Mouse (Mus musculus): ENCODE data around the gene Gm45337. TPM values are rescaled to one million over a fixed set of nuclear protein-coding genes. Genes with fewer than 3 reads are reported as not detected.
A peak's percentile ranks its signal among the peaks of the same experiment; 100 is the strongest.
"Not testable (repeated sequence)": the region's sequence is repeated elsewhere in the genome, so short reads cannot be mapped to it uniquely, and the experiment has no call there.

Gm45337 gene
- not detected for polyA plus RNA-seq (2017; shearing (Covaris generic))

- ATAC-seq: no peak
These were observed at the start of gene Gm45337 for GRCm38 (mm10) chr7:142144507-142144906. Gene Gm45337, minus strand, starts transcription at chr7:142144607.

- no peak for ATAC-seq
These were observed 45.9 kb upstream of the Gm45337 start, which contains the start of gene Gm10153 for GRCm38 (mm10) chr7:142190289-142190688. Gene Gm10153, minus strand, starts transcription at chr7:142190389.

DNA sequence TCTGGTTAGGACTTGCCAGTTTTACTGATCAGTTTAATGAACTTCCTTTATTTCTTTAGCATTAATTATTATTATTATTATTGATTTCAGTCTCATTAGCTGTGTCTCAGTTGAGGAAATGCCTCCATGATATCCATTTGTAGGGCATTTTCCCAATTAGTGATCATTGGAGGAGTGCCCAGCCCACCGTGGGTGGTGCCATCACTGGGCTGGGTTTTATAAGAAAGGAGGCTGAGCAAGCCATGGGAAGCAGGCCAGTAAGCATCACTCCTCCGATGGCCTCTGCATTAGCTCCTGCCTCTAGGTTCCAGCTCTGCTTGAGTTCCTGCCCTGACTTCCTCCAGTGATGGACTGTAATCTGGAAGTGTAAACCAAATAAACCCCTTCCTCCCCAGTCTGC, 43.7 kb upstream of the Gm45337 start:
- no peak for ATAC-seq

- ATAC-seq: no peak
These were observed 36.6 kb upstream of the Gm45337 start for GRCm38 (mm10) chr7:142181021-142181420.

DNA sequence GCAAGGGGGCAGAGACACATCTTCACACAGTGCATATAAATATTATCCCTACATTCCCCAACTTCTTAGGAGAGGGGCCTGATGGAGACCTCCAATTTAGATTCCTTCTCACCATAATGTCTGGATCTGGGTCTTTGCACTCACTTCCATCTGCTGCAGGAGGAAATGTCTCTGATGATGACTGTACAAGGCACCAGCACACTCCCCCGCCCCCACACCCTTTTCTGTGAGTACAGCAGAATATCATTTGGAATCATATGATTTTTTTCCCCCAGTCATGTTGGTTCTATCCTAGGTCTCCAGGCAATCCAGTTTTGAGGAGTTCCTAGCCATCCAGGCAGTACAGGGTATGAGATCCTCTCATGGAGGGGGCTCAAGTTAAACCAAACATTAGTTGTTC, 34.3 kb upstream of the Gm45337 start:
- ATAC-seq: no peak

DNA sequence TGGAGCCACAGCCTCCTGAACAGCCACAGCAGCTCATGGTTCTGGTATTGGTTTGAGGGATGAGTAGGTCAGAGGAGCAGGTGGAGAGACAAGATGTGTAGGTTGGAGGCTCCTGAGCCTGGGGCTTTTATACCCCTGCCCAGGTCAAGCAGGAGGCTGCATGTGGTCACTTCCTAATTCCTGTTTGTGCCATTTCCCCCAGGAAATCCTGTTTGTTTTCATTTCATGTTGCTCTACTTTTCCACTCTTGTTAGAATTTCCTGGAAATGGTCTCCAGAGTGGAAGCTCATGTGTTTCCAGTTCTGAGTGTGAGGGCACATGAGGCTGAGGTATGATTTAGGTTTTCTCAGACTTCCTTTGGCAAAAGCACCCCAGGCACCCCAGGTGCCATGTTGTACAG, 31.5 kb upstream of the Gm45337 start, which contains the start of gene Krtap5-2:
Gene Krtap5-2, minus strand, starts transcription at position 101 of the 400 bp plus-strand sequence.
- not testable (repeated sequence) for ATAC-seq

- ATAC-seq: no peak
These were observed 25.4 kb upstream of the Gm45337 start for GRCm38 (mm10) chr7:142169836-142170235.

DNA sequence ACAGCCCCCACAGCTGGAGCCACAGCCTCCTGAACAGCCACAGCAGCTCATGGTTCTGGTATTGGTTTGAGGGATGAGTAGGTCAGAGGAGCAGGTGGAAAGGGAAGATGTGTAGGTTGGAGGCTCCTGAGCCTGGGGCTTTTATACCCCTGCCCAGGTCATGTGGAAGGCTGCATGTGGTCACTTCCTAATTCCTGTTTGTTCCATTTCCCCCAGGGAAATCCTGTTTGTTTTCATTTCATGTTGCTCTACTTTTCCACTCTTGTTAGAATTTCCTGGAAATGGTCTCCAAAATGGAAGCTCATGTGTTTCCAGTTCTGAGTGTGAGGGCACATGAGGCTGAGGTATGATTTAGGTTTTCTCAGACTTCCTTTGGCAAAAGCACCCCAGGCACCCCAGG, 21.2 kb upstream of the Gm45337 start, which contains the start of gene Gm4553:
Gene Gm4553, minus strand, starts transcription at position 101 of the 400 bp plus-strand sequence.
- not testable (repeated sequence) for ATAC-seq

GRCm38 (mm10) chr7:142159366-142159765, 15.0 kb upstream of the Gm45337 start:
- no peak for ATAC-seq

DNA sequence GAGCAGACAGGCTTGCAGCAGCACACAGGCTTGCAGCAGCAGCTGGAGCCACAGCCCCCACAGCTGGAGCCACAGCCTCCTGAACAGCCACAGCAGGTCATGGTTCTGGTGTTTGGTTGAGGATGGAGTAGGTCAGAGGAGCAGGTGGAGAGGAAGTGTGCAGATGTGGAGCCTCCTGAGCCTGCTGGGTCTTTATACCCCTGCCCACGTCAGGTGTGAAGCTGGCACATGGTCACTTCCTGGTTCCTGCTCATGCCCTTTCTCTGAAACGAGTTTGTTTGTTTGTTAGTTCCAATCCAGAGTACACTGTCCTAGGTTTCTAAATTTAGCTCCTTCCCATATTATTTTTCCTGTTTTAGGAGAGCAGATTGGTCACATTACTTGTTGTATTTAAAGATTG, 12.6 kb upstream of the Gm45337 start, which contains the start of gene Gm29735:
Gene Gm29735, minus strand, starts transcription at position 101 of the 400 bp plus-strand sequence.
- ATAC-seq: not testable (repeated sequence)

- no peak for ATAC-seq
These were observed 10.9 kb upstream of the Gm45337 start for GRCm38 (mm10) chr7:142155308-142155707.

DNA sequence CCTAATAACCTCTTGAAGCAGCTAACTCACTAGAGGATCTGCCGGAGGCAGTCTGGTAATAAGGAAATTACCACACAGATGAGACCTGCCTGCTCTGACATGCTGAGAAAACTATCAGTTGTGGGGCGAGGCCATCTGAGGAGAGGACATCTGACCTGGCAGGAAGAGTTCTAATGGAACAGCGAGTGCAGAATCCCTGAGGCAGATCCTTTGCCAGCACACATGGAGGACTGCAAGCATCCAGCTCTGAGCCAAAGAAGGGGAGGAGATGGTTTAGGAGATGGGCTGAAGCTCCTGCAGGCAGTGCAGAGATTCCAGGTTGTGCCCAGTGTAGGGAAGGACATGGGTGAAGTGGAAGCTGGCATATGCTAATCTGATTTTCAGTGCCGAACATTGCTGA, 7.8 kb upstream of the Gm45337 start:
- no peak for ATAC-seq

DNA sequence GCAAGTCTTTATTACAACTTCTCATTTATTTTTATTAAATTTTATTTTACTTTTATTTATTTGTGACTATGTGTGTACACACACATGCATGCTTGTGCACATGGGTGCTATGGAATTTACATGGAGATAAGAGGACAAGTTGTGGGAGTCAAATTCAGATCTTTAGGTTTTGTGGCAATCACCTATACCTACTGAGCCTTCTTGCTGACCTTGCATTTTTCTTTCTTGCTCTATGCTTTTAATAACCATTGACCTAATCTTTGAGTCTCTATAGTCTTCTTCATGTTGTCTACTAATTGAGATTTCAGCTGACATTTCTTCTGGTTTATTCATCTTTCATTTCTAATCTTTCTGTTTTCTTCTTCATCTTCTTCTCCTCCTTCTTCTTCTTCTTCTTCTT, 4.2 kb upstream of the Gm45337 start:
- no peak for ATAC-seq

DNA sequence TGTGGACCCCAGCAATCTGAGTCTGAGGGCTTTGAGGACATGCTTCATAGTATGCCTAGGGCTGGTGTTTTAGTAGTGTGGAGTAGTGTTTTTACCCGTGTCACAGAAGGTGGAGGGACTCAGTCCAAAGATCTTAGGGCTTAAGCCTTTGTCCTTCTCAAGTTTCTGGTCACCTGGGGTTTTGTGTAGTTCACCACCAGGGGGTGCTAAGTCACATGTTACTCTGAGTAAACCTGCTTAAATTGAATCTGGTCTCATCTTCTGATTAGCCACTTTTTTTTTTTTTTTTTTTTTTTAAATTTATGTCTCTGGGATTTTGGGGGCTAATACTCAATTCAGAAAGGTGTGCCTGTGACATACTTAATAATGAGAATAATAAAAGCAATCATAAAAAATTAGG, 1.6 kb upstream of the Gm45337 start:
- peak; percentile 45 for ATAC-seq

DNA sequence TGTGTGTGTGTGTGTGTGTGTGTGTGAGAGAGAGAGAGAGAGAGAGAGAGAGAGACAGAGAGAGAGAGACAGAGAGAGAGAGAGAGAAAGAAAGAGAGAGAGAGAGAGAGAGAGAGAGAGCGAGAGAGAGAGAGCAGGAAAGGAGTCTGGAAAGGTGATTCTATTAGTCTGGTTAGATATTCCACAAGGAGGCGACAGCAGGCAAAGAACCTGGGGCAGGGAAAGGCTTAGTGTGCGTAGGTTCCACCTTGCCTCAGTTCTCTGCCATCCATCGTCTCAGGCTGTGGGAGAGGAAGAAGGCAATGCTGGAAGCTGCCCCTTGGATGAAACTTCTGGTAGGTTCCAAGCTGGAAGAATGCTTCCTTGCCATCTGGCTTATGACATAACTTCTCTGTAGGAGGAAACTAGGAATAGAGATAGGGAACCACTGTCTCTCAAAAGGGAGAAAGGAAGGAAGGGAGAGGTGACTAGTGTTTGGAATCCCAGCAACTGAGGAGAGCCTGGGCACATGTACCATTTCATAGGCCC, 1.1 kb upstream of the Gm45337 start:
- no peak for ATAC-seq

GRCm38 (mm10) chr7:142143506-142144010, 849 bp downstream of the Gm45337 start:
- not testable (repeated sequence) for ATAC-seq

GRCm38 (mm10) chr7:142140696-142141095, 3.7 kb downstream of the Gm45337 start:
- no peak for ATAC-seq

GRCm38 (mm10) chr7:142135934-142136333, 8.5 kb downstream of the Gm45337 start, which contains the start of gene Gm39115:
Gene Gm39115, minus strand, starts transcription at chr7:142136034.
- not testable (repeated sequence) for ATAC-seq

DNA sequence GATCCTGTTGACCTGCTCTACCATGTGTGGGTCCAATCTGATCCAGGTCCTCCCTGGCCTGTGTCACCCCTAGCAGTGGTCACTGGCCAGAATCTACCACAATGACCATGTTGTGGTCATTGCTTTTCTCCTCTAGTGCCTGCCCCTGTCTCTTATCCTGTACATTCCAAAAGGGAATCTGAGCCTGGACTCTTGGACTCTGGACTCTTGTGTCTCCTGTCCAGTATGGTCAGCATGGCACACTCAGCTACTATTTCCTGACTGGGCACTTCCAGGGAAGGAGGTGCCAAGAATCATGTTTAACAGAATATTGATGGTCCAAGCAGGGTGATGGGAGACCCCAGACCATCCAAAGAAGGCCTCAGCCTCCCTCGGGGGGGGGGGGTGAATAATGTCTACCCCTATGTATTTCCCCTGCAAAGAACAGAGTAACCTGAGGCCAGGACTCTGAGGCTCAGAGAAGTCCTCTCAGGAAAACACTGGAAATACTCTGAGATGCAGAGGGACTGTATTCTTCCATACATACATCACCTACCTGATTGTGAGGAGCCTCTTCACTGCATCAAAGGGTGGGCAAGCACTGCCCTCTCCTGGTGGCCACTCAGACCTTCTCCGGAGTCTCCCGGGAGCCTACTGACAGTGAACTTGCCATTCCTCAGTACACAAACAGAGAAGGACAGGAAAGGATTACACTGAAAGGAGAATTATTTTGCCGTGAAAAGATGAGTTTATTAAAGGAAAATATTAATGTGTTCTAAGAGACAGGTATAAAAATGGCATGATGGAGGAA, 10.0 kb downstream of the Gm45337 start:
- no peak for ATAC-seq

GRCm38 (mm10) chr7:142128843-142129242, 15.6 kb downstream of the Gm45337 start:
- no peak for ATAC-seq

DNA sequence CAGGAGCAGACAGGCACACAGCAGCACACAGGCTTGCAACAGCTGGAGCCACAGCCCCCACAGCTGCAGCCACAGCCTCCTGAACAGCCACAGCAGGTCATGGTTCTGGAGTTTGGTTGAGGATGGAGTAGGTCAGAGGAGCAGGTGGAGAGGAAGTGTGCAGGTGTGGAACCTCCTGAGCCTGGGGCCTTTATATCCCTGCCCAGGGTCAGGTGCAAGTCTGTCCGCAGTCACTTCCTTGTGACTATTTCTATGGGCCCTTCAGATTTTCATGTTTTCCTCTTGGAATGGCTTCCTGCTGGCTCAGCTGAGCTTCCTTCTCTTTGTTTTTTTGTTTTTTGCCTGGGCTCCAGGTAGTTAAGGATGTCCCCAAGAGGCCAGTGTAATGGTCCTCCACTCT, 23.8 kb downstream of the Gm45337 start, which contains the start of gene Gm45618:
Gene Gm45618, minus strand, starts transcription at position 101 of the 400 bp plus-strand sequence.
- ATAC-seq: not testable (repeated sequence)

DNA sequence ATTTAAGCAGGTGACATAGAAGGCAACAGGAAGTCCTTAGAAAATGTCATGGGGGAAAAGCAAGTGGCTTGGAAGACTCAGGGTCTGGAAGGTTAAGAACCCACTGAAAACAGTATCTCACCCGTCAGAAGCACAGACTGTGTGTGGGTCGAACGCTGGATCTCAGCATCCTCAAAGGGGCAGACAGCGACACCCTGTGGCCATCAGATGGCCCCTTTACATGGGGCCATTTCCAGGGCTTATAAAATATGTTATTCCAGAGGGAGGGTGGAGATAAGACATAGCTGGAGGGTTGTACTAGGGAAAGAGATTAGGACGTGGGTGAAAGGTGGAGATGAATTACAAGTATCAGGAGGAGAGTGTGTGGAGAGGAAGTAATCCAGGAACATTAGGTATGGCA, 24.8 kb downstream of the Gm45337 start:
- ATAC-seq: no peak

GRCm38 (mm10) chr7:142104747-142105146, 39.7 kb downstream of the Gm45337 start:
- no peak for ATAC-seq

DNA sequence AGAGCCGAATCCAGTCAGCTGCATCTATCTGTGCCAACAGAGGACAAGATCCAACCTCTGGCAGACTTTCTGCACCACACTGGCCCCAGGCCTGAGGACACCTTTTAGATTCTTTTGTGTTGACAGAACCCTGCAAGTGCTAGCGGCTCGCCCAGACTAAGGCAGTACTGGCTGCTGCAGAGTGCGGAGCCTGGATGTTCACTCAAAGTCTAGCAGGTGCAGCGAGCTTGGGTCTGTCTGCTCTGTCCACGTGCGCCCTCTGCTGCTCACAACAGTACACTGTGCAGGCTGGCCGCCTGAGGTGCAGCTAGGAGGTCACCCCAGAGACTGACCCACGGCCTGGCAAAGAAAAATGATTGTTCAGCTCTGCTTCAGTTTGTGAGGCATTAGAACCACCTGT, 46.6 kb downstream of the Gm45337 start:
- ATAC-seq: peak; percentile 60
